Mouse (Mus musculus) cerebellum, postnatal 10 days (tissue): ENCODE data around the gene Chrnb2.
A peak's percentile ranks its signal among the peaks of the same experiment; 100 is the strongest.

ENCODE experiments used
- DNase-seq, 2 experiments: peaks; one replicate each; pipeline ENCODE4 v3.0.0; 2021; ENCODE audit warnings: mixed read lengths in 2 of 2

Gene Chrnb2

GRCm38 (mm10) chr3:89776001-89776400 is 11.6 kb upstream of the Chrnb2 start:
- no peak for DNase-seq

- peak in 1 of 2 experiments; percentile 31 for DNase-seq
Measured at GRCm38 (mm10) chr3:89774236-89774960, 10.0 kb upstream of the Chrnb2 start.

GRCm38 (mm10) chr3:89773740-89774211 is 9.3 kb upstream of the Chrnb2 start:
- peak; percentile 57 to 70 for DNase-seq

- DNase-seq, result peak; percentile 99
Measured at GRCm38 (mm10) chr3:89772968-89773709, 8.7 kb upstream of the Chrnb2 start, which contains the start of gene Ube2q1. Gene Ube2q1 (plus strand): TSS chr3:89773616.

GRCm38 (mm10) chr3:89772588-89772967 is 8.1 kb upstream of the Chrnb2 start:
- peak; percentile 93 to 95 for DNase-seq

- no peak for DNase-seq
Measured at GRCm38 (mm10) chr3:89770425-89771002, 6.1 kb upstream of the Chrnb2 start.

GRCm38 (mm10) chr3:89769584-89769983 is 5.2 kb upstream of the Chrnb2 start:
- no peak for DNase-seq

GRCm38 (mm10) chr3:89759786-89760185 is 4.6 kb downstream of the Chrnb2 start:
- DNase-seq, result peak; percentile 81 to 83

GRCm38 (mm10) chr3:89757851-89758250 is 6.6 kb downstream of the Chrnb2 start:
- DNase-seq, result peak; percentile 58 to 71

GRCm38 (mm10) chr3:89755283-89755682 is 9.1 kb downstream of the Chrnb2 start:
- peak; percentile 74 to 80 for DNase-seq

- peak in 1 of 2 experiments; percentile 38 for DNase-seq
Measured at GRCm38 (mm10) chr3:89752307-89752706, 12.1 kb downstream of the Chrnb2 start.

GRCm38 (mm10) chr3:89738509-89738908 is 25.9 kb downstream of the Chrnb2 start:
- no peak for DNase-seq

- no peak for DNase-seq
Measured at GRCm38 (mm10) chr3:89732091-89732490, 32.3 kb downstream of the Chrnb2 start.

- peak; percentile 55 to 68 for DNase-seq
Measured at GRCm38 (mm10) chr3:89730350-89731331, 33.8 kb downstream of the Chrnb2 start.

GRCm38 (mm10) chr3:89728848-89729247 is 35.6 kb downstream of the Chrnb2 start:
- no peak for DNase-seq

GRCm38 (mm10) chr3:89727028-89727427 is 37.4 kb downstream of the Chrnb2 start:
- DNase-seq, result peak; percentile 48 to 50

GRCm38 (mm10) chr3:89723400-89724084 is 40.9 kb downstream of the Chrnb2 start:
- DNase-seq, result no peak

- no peak for DNase-seq
Measured at GRCm38 (mm10) chr3:89722032-89722431, 42.4 kb downstream of the Chrnb2 start.

GRCm38 (mm10) chr3:89715967-89716256 is 48.5 kb downstream of the Chrnb2 start:
- no peak for DNase-seq

GRCm38 (mm10) chr3:89715207-89715966 is 49.0 kb downstream of the Chrnb2 start:
- peak; percentile 85 to 87 for DNase-seq
